Comparison of ENCODE assay signal across 10 mouse cellular contexts in the genomic region with DNA sequence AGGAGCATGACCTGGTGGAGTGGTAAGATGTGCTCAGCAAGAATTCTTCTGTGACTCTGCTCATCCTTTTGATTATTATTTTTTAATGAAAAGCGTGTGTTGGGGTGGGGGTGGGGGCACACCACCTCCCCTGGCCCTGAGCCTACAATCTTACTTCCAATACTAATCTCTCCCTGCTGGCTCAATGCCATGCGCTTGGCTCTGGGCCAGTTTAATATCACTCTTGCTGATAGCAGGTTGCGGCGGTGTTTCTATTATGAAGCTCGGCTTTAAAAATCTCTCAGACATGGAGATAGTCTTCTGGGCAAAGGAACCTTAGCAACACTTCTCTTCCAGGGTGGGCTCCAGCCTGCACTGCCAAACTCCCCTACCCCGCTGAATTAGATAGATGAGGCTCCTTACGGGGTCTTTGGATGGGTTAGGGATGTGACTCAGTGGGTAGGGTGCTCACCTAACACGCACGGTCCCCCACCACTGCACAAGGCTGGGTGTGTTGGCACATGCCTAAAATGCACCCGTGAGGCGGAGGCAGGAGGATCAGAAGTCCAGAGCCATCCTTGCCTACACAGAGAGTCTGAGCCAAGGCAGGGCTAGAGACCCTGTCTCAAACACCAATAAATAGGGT.
A peak's percentile ranks its signal among the peaks of the same experiment; 100 is the strongest.
DNase-seq lines count a peak whose midpoint lies in the region; ATAC-seq lines count a peak whose summit lies in the region.
"Had no signal": no experiment of that assay in that cellular context is flagged by ENCODE, and none has a peak within 500 bp of the region (broad histone marks: within the 10 kb centered on the region; RNA-seq: fewer than 3 reads in every experiment).

No protein-coding gene starts in this region.

- 82% methylated on average over 11 of the region's 11 CpGs for WGBS in liver, embryonic 11.5 days
- WGBS in forebrain, embryonic 14.5 days: 67% methylated on average over 11 of the region's 11 CpGs

- H3K9ac ChIP-seq in liver, embryonic 11.5 days (ENCODE audit: low read depth, low read length): no peak overlapping the region
- no peak overlapping the region for H3K9ac ChIP-seq in forebrain, embryonic 14.5 days (ENCODE audit: low read length)
- H3K9ac ChIP-seq: liver, embryonic 13.5 days had no signal

- H3K9me3 ChIP-seq in liver, embryonic 11.5 days (ENCODE audit: control insufficient read depth, low read length): peaks cover 6% of the 10 kb centered on the region; the same call in 1 of the 2 replicates
- 0 out of 2 replicates have a peak, but pooled peaks cover 5% of the 10 kb centered on the region for H3K9me3 ChIP-seq in forebrain, embryonic 14.5 days (replicated peaks; ENCODE audit: control insufficient read depth, low read length)

- peaks cover 3% of the 10 kb centered on the region; the same call in 1 of the 2 replicates for H3K36me3 ChIP-seq in liver, embryonic 11.5 days (ENCODE audit: control insufficient read depth, insufficient read depth, low read length)
- no peaks in the 10 kb centered on the region for H3K36me3 ChIP-seq in forebrain, embryonic 14.5 days (ENCODE audit: control insufficient read depth, insufficient read depth, low read length)

- peaks cover 7% of the 10 kb centered on the region; the same call in 1 of the 2 replicates for H3K4me1 ChIP-seq in liver, embryonic 11.5 days (replicated peaks; ENCODE audit: control insufficient read depth, insufficient read depth, low read length)
- H3K4me1 ChIP-seq in forebrain, embryonic 14.5 days (ENCODE audit: control insufficient read depth, insufficient read depth, low read length): peaks cover 8% of the 10 kb centered on the region

- DNase-seq in cerebellum, postnatal 10 days: peak; percentile 91
- DNase-seq in cerebellum, adult 9-11 months: no peak
- DNase-seq in liver: peak; percentile 49
- no peak for DNase-seq in liver, embryonic 11.5 days (ENCODE audit: low spot score)
- peak; percentile 78 for DNase-seq in forebrain, embryonic 14.5 days (ENCODE audit: low spot score)
- peak; percentile 46 for DNase-seq in lung, postnatal 14 days
- DNase-seq in thymus, postnatal 10 days (ENCODE audit: low spot score in 2 of 2): no peak
- DNase-seq: liver, embryonic 13.5 days had no signal

- H3K4me2 ChIP-seq in liver, embryonic 11.5 days: no peak overlapping the region
- H3K4me2 ChIP-seq in forebrain, embryonic 14.5 days (ENCODE audit: low read length): no peak overlapping the region
- H3K4me2 ChIP-seq: liver, embryonic 13.5 days had no signal

- H3K27ac ChIP-seq in liver, embryonic 11.5 days (ENCODE audit: low read depth, low read length): no peak overlapping the region
- peak overlapping the region; percentile 55; the same call in 1 of the 2 replicates for H3K27ac ChIP-seq in forebrain, embryonic 14.5 days (ENCODE audit: low read depth, low read length)
- H3K27ac ChIP-seq: liver, embryonic 13.5 days had no signal

- ATAC-seq in liver, embryonic 11.5 days (replicated peaks; ENCODE audit: low FRiP score): no peak
- ATAC-seq in forebrain, embryonic 14.5 days: peak; percentile 46; the same call in 1 of the 2 replicates
- no peak for ATAC-seq in activated CD4-positive, CD25-positive, alpha-beta regulatory T cell, adult 4 months

- no peak overlapping the region for H3K4me3 ChIP-seq in liver, embryonic 11.5 days (ENCODE audit: low read depth, low read length)
- H3K4me3 ChIP-seq in forebrain, embryonic 14.5 days (ENCODE audit: low read depth, low read length): no peak overlapping the region
- H3K4me3 ChIP-seq: erythroblast, embryonic 14.5 days; liver, embryonic 13.5 days had no signal

- no peaks in the 10 kb centered on the region for H3K27me3 ChIP-seq in liver, embryonic 11.5 days (replicated peaks; ENCODE audit: control insufficient read depth, insufficient read depth, low read length)
- H3K27me3 ChIP-seq in forebrain, embryonic 14.5 days (replicated peaks; ENCODE audit: control insufficient read depth, insufficient read depth, low read length): no peaks in the 10 kb centered on the region
- H3K27me3 ChIP-seq: liver, embryonic 13.5 days had no signal

Comparison
In these comparisons a context has a peak if more than half of its experiments do, and no peak if none do; other contexts are left out.
1. DNase-seq: peak in cerebellum, postnatal 10 days (2 of 2), liver (single experiment), forebrain, embryonic 14.5 days (single experiment) and lung, postnatal 14 days (single experiment); none in cerebellum, adult 9-11 months (single experiment), liver, embryonic 11.5 days (single experiment) and thymus, postnatal 10 days (0 of 2).